Mouse (Mus musculus) mouse embryonic stem cell (cell line): ENCODE results near the gene Nrm.
"Not testable (repeated sequence)": the region's sequence is repeated elsewhere in the genome, so short reads cannot be mapped to it uniquely, and the experiment has no call there.

Experiments
- in situ Hi-C, 2 experiments: fragments of 300-500 bp; cut with MboI; formaldehyde crosslinking; loops; 1 replicate in 1 of 2; 3 replicates in 1 of 2; pipeline ENCODE4 v1.14.3; 2019 to 2020; ENCODE audit warnings: low sequenced_read_pairs in 2 of 2, low pct_unique_long_range_greater_than_20kb in 1 of 2, mixed read lengths in 1 of 2; ENCODE audit not compliant: unreplicated experiment in 1 of 2

The Nrm gene

GRCm38 (mm10) chr17:35833239-35833751 is 27.8 kb upstream of the Nrm start:
- in situ Hi-C loops: no loop called here

- in situ Hi-C loops: no loop called here
These were observed 27.2 kb upstream of the Nrm start for GRCm38 (mm10) chr17:35833894-35834293.

- in situ Hi-C loops: no loop called here
These were observed 26.3 kb upstream of the Nrm start for GRCm38 (mm10) chr17:35834696-35835422.

- in situ Hi-C loops: no loop called here
These were observed 25.5 kb upstream of the Nrm start for GRCm38 (mm10) chr17:35835424-35836140.

GRCm38 (mm10) chr17:35836178-35836965 is 24.7 kb upstream of the Nrm start:
- in situ Hi-C loops: no loop called here

- in situ Hi-C loops: no loop called here
These were observed 24.1 kb upstream of the Nrm start for GRCm38 (mm10) chr17:35836991-35837422.

- in situ Hi-C loops: no loop called here
These were observed 23.6 kb upstream of the Nrm start for GRCm38 (mm10) chr17:35837487-35837886.

- in situ Hi-C loops: no loop called here
These were observed 23.0 kb upstream of the Nrm start, which contains the start of gene Tubb5 for GRCm38 (mm10) chr17:35838122-35838544. TSS of gene Tubb5 (minus strand) at chr17:35838306.

GRCm38 (mm10) chr17:35838570-35838969 is 22.5 kb upstream of the Nrm start:
- in situ Hi-C loops: no loop called here

GRCm38 (mm10) chr17:35839002-35839401 is 22.1 kb upstream of the Nrm start:
- in situ Hi-C loops: not testable (repeated sequence)

- in situ Hi-C loops: no loop called here
These were observed 20.6 kb upstream of the Nrm start for GRCm38 (mm10) chr17:35840561-35840960.

- in situ Hi-C loops: no loop called here
These were observed 19.8 kb upstream of the Nrm start, which contains the start of gene Mdc1 for GRCm38 (mm10) chr17:35841076-35841950. TSS of gene Mdc1 (plus strand) at chr17:35841515.

- in situ Hi-C loops: no loop called here
These were observed 19.1 kb upstream of the Nrm start for GRCm38 (mm10) chr17:35842006-35842405.

- in situ Hi-C loops: no loop called here
These were observed 17.6 kb upstream of the Nrm start for GRCm38 (mm10) chr17:35843514-35843913.

GRCm38 (mm10) chr17:35848112-35848511 is 13.0 kb upstream of the Nrm start:
- in situ Hi-C loops: no loop called here

GRCm38 (mm10) chr17:35850974-35851373 is 10.1 kb upstream of the Nrm start:
- in situ Hi-C loops: no loop called here

- in situ Hi-C loops: no loop called here
These were observed 1.7 kb upstream of the Nrm start for GRCm38 (mm10) chr17:35859371-35859770.

GRCm38 (mm10) chr17:35859835-35860234 is 1.3 kb upstream of the Nrm start:
- in situ Hi-C loops: no loop called here
